Mouse (Mus musculus) left cerebral cortex, adult 2 months (tissue): ENCODE results near the gene Acot1. TPM values are rescaled to one million over a fixed set of nuclear protein-coding genes. Genes with fewer than 3 reads are reported as not detected.
"Not testable (repeated sequence)": the region's sequence is repeated elsewhere in the genome, so short reads cannot be mapped to it uniquely, and the experiment has no call there.

Source experiments
- DNase-seq, 2 experiments: peaks; one replicate each; pipeline ENCODE4 v3.0.0; 2021 to 2022; ENCODE audit warnings: low spot score in 2 of 2, mixed read lengths in 1 of 2; ENCODE audit errors: extremely low spot score in 1 of 2
- H3K27ac ChIP-seq: fragments of 200-600 bp; 2 replicates; pipeline ENCODE4 v1.8.1; 2022
- H3K4me3 ChIP-seq: fragments of 200-600 bp; 2 replicates; pipeline ENCODE4 v1.8.1; 2022
- CTCF ChIP-seq: fragments of 200-600 bp; IDR thresholded peaks from 2 replicates; pipeline ENCODE4 v1.8.1; 2022; ENCODE audit warnings: antibody characterized with exemption, mild to moderate bottlenecking, moderate library complexity
- intact Hi-C: fragments of 180-260 bp; cut with DNase I; formaldehyde crosslinking; loops from one replicate; pipeline ENCODE4 v1.15.1; 2025
- total RNA-seq, 2 experiments: library from RNA; stranded (reverse); gene quantifications; 2 replicates each; pipeline ENCODE4 v1.2.3; 2021

The Acot1 gene
- total RNA-seq, 2 experiments from 2014 or later: 12.8 to 13.3 TPM

DNA sequence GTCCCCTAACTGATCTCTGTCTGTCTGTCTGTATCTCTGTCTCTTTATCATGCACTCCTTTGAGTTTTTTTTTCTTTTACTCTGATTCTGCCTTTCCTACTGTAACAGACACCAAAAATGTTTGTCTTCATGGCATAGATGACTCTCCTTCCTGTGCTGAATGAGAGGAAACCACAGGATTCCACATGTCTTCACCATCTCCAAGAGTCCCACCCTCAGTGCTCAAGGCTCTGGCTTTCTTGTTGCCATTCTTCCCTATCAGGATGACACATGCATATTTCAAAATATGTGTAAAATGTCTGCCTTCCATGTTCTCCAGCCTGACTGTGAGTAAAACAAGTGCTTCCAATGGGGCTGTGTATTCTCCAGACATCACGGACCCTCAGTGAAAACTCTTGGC, 37.6 kb downstream of the Acot1 start:
- no peak overlapping the region for H3K27ac ChIP-seq
- no peak overlapping the region for H3K4me3 ChIP-seq
- intact Hi-C loops: no loop called here
- DNase-seq: no peak
- no peak for TF ChIP-seq CTCF

DNA sequence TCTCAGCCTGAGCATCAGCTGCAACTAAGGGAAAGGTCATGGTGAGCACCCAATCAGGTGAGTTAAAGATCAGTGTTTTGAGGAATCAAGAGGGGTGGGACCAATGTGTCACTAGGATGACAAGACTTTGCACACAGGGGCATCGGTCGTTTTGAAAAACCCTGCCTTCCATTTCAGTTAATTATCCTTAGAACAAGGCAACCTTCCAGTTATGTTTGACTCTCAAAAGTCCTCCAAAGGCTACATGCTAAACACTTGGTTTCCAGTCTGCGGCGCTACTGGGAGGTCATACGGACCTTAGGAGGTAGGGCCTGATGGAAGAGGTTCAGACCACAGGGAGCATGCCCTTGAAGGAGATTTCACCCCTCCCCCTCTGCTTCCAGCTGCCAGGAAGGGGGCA, 41.5 kb downstream of the Acot1 start:
- H3K4me3 ChIP-seq, DNase-seq, intact Hi-C loops, H3K27ac ChIP-seq: not testable (repeated sequence)

DNA sequence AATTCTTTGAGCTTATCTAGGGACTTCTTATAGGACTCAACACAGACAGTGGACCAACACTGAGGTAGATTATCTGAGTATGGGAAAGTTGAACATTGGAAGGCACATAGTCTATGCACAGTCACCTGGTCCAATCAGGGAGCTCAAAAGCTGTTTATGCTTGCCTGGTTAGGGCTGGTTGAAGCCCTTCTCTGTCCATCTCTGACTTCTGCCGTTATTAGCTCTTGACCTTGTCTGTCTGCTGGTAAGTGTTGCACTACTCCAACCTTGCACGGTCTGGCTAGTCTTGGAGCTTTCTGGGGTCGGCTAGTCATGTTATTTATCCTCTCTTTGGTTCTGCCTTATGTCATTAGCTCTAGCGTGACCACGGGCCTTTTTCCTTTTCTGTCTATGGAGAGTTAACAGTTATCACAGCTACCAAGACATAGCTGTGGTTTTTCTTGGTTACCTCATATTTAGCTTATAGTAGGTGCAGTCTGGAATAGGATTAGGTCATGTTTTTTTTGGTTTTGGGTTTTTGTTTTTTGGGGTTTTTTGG, 42.7 kb downstream of the Acot1 start, which contains the start of gene Acot3:
TSS of gene Acot3 (plus strand) at position 208 of the 538 bp plus-strand sequence.
- Histone ChIP-seq H3K27ac (no peak within 1 kb of the TSS), H3K4me3 (peak within 1 kb of the TSS; percentile 51; the same call in 1 of the 2 replicates)
- DNase-seq: no peak
- intact Hi-C loops: no loop called here
- TF ChIP-seq CTCF: no peak

DNA sequence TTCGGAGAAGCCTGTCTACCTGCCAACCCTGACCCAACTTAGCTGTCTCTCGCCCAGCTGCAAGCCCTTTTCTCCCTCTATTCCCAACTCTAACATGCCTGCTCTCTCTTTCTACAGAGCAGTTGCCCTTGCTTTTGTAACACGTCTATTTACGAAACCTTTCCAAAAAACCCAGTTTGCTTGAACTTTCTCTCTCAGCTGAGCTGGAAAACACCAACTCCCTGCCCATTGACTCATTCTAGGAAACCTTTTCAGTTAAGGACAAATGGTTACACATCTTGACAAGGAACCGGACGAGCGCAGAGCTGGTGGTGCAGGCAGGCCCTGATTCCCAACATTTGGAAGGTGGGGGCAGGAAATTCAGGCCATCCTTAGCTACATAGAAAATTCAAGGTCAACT, 43.3 kb downstream of the Acot1 start:
- no peak overlapping the region for H3K27ac ChIP-seq
- no peak overlapping the region for H3K4me3 ChIP-seq
- TF ChIP-seq CTCF: no peak
- DNase-seq: no peak
- intact Hi-C loops: no loop called here

DNA sequence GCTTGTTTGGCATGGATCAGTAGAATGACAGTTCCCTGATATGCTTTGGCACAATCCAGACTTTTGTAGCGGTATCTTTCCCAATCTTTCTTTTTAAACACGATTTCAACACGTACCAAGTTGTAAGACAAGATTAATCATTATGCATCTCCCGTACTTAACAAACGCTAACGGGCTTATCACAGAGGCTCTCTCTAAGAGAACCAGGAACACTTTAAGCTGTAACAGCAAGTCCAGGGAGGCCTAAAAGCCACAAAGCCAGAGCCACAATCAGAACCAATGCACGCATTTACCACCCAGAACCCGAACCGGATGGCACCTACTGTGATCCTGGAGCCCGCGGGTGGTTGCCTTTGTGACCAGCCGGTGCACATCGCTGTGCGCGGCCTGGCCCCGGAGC, 43.9 kb downstream of the Acot1 start:
- H3K27ac ChIP-seq: no peak overlapping the region
- no peak for TF ChIP-seq CTCF
- H3K4me3 ChIP-seq: peak overlapping the region; percentile 51
- peak in 1 of 2 experiments; percentile 22 for DNase-seq
- intact Hi-C loops: no loop called here

DNA sequence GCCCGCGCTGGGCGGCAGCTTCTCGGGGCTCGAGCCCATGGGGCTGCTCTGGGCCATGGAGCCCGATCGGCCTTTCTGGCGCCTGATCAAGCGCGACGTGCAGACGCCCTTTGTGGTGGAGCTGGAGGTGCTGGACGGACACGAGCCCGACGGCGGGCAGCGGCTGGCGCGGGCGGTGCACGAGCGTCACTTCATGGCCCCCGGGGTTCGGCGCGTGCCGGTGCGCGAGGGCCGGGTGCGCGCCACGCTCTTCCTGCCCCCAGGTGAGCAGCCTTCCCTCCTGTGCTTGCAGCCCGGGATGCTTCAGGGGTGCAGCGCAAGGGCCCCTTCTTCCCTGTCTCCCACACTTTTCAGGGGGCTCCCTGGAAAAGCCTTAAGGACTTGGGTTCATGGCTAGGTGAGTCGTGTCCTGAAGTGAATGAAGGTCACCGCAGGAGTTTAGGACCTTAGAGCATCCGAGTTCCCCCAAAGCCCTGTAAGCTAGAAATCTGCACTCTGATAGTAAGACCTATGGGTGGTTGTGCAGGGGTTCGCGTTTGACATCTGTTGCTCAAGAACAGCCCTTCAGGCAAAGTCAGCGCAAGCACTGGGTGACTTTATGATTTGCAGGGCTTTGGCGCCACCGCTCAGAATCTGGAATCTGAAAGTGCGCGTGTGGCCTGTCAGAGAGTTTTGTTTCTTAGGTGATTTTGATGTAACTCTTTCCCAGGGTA, 44.5 kb downstream of the Acot1 start:
- DNase-seq: peak; percentile 20 to 23
- TF ChIP-seq CTCF: no peak; the same call in 1 of the 2 replicates
- Histone ChIP-seq H3K4me3 (peak overlapping the region; percentile 51), H3K27ac (no peak overlapping the region)
- intact Hi-C loops: no loop called here

DNA sequence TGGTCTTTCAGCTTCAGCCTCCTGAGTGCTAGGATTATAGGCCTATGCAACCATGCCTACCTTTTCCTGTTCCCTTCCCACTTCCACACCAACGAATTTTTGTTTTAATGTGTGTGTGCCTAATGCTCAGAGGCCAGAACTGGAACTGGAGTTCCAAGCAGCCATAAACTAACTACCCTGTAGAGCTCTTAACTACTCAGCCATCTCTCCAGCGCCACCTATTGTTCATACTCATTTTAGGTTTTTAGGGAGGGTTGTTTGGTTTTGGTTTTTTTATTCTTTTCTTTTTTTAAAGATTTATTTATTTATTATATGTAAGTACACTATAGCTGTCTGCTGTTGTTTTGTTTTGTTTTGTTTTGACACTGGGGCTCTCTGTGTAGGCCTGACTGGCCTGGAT, 51.7 kb downstream of the Acot1 start:
- intact Hi-C loops: loop anchor here (2.0 to 5.0 kb wide), 2 partner anchors 88 to 349 kb away; no protein-coding TSS in a partner anchor
- TF ChIP-seq CTCF: peak; percentile 70
- no peak overlapping the region for H3K4me3 ChIP-seq
- DNase-seq: no peak
- H3K27ac ChIP-seq: no peak overlapping the region

DNA sequence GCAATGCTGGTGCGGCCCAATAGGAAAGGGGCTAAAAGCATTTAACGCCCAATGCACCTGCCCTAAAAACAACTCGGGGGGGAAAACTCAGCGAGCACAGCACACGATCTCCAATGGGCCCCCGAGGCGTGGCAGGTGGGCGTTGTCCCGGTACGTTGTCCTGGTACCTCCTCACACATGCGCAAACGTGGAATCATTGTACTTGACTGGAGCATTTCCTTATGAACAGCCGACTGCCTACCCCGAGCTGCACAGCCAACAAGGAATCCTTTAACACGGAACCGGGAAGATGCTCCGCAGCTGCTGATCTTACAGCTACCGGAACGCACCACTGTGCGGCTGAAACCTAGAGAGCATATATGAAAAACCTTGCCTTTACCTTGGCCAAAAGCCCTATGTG, 53.0 kb downstream of the Acot1 start:
- no peak for TF ChIP-seq CTCF
- no peak for DNase-seq
- H3K27ac ChIP-seq: no peak overlapping the region
- no peak overlapping the region for H3K4me3 ChIP-seq
- intact Hi-C loops: loop anchor here (5.0 kb wide), 1 partner anchor 350 kb away; no protein-coding TSS in a partner anchor

DNA sequence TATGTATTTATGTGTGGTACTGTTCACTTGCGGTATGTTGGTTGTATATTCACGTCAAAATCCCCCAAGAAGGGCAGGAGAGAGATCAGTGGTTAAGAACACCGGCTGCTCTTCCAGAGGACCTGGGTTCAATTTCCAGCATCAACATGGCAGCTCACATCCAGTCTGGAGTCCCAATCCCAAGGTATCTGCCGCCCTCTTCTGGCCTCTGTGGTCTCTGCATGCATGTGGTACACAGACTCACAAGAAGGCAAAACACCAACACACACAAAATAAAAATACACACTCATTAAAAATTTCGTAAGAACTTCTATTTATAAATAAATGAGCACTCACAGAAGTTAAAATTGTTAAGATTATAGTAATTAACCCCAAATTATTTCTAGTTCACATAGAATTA, 53.9 kb downstream of the Acot1 start:
- DNase-seq: no peak
- peak; percentile 32 for TF ChIP-seq CTCF
- Histone ChIP-seq H3K4me3 (no peak overlapping the region), H3K27ac (no peak overlapping the region)
- intact Hi-C loops: loop anchor here (1.0 to 5.0 kb wide), 2 partner anchors 22 to 351 kb away; no protein-coding TSS in a partner anchor

DNA sequence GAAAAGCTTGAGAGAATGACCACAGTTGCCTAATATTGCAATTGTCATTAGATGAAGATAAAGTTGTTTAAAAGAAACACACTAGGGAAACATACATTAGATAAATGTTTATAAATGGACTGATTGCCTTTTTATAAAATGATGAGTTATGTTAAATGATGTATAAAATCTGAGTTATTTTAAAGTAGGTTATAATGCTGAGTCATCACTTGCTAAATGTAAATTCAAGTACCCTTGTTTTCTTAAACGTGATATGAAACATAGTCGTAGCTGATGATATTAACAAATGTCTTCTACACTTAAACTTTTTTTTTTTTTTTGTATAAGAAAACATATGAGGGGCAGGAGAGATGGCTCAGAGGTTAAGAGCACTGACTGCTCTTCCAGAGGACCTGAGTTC, 54.5 kb downstream of the Acot1 start:
- Histone ChIP-seq H3K27ac (no peak overlapping the region), H3K4me3 (no peak overlapping the region)
- no peak for TF ChIP-seq CTCF
- DNase-seq: no peak
- intact Hi-C loops: loop anchor here (1.0 to 5.0 kb wide), 2 partner anchors 21 to 352 kb away; no protein-coding TSS in a partner anchor

DNA sequence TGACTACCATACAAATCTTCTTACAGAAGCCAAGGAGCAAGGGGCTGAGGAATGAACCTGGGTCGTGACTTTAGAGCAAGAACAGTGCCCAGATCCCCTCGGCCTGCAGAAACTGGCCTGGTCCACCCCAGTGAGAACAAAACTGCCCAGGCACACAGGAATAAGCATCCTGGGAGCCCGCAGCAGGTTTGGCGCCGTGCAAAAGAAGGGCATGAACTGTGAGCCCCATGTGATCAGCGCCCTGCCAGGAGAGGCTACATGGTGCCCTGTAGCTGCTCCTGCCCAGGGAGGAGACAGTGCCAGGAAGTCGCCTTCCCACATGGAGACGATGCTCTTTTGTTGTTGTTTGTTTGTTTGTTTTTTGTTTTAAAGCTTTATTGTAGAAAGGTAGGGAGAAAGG, 55.3 kb downstream of the Acot1 start:
- TF ChIP-seq CTCF: no peak
- DNase-seq: no peak
- Histone ChIP-seq H3K27ac (no peak overlapping the region), H3K4me3 (no peak overlapping the region)
- intact Hi-C loops: loop anchor here (5.0 kb wide), 1 partner anchor 352 kb away; no protein-coding TSS in a partner anchor

DNA sequence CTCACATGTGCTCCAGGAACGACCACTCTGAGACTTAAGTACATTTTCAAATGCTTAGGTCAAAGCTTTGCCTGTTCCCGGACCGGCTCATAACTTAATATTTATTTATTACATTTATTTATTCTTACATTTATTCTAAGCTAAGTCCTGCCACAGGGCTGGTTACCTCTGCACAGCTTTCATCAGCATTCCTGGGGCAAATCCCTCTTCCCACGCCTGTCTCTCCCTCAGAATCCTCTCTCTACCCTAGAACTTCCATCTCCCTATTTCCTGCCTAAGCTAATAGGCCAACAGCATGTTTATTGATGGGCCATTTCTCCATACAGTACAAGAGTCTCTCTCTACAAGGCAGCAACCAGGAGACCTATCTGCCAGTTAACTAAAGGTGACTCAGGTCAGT, 58.5 kb downstream of the Acot1 start:
- TF ChIP-seq CTCF: no peak
- no peak for DNase-seq
- Histone ChIP-seq H3K4me3 (no peak overlapping the region), H3K27ac (no peak overlapping the region)
- intact Hi-C loops: no loop called here

Other genes with a start within 250 kb of the Acot1 start
- gene Papln, start 245.9 kb upstream of the Acot1 start, total RNA-seq: 1 to 10 TPM; 8.4 to 10.0 TPM
- 10 to 100 TPM; 70.0 to 81.1 TPM for gene Numb, start 87.6 kb upstream of the Acot1 start, total RNA-seq
- gene Riox1, start 58.9 kb upstream of the Acot1 start, total RNA-seq: 10 to 100 TPM; 18.5 to 18.8 TPM
- not detected for gene Heatr4, start 24.6 kb upstream of the Acot1 start, total RNA-seq
- 10 to 100 TPM in 1 of 2 experiments, 1 to 10 TPM in 1; 9.5 to 10.4 TPM for gene Acot2, start 21.6 kb upstream of the Acot1 start, total RNA-seq
- 1 to 10 TPM; 2.3 to 2.9 TPM for gene Acot4, start 28.9 kb downstream of the Acot1 start, total RNA-seq
- gene Gm49366, start 29.4 kb downstream of the Acot1 start, total RNA-seq: 1 to 10 TPM; 1.3 to 1.4 TPM
- gene Acot3, start 42.7 kb downstream of the Acot1 start, total RNA-seq: 1 to 10 TPM; 2.3 to 3.3 TPM
- gene Acot5, start 59.8 kb downstream of the Acot1 start, total RNA-seq: 1 to 10 TPM; 5.8 to 7.3 TPM
- gene Acot6, start 91.2 kb downstream of the Acot1 start, total RNA-seq: 1 to 10 TPM; 3.3 TPM
- gene Dnal1, start 104.9 kb downstream of the Acot1 start, total RNA-seq: 100 to 1,000 TPM in 1 of 2 experiments, 10 to 100 TPM in 1; 94.4 to 103 TPM
- 1 to 10 TPM; 4.8 to 5.1 TPM for gene Pnma1, start 139.0 kb downstream of the Acot1 start, total RNA-seq
- 10 to 100 TPM; 16.6 to 22.8 TPM for gene Elmsan1, start 209.4 kb downstream of the Acot1 start, total RNA-seq